Mouse (Mus musculus) heart, postnatal 0 days (tissue): ENCODE measurements around the gene Mertk. TPM values are rescaled to one million over a fixed set of nuclear protein-coding genes. Genes with fewer than 3 reads are reported as not detected.

Experiments
- ATAC-seq: fragments of 200-750 bp; cut with Nextera tagmentation; 2 replicates; pipeline ENCODE4 v1.8.0; 2017; ENCODE audit warnings: low read depth, moderate number of reproducible peaks, moderate library complexity; ENCODE audit not compliant: insufficient read depth
- DNase-seq: peaks from one replicate; pipeline ENCODE4 v3.0.0-alpha.2; 2016; ENCODE audit warnings: low spot score
- H3K27ac ChIP-seq: fragments of 300-500 bp; sonication (generic); 2 replicates; pipeline ENCODE4 v1.5.1; 2014; ENCODE audit warnings: low read depth, mild to moderate bottlenecking
- H3K27me3 ChIP-seq: fragments of 300-500 bp; sonication (generic); 2 replicates; pipeline ENCODE4 v1.6.1; 2014; ENCODE audit warnings: low read length, mixed read lengths; ENCODE audit not compliant: control insufficient read depth, insufficient read depth
- H3K36me3 ChIP-seq: fragments of 300-500 bp; sonication (generic); replicated peaks from 2 replicates; pipeline ENCODE4 v1.6.1; 2014; ENCODE audit warnings: low read length, mixed read lengths; ENCODE audit not compliant: control insufficient read depth, insufficient read depth
- H3K4me1 ChIP-seq: fragments of 300-500 bp; sonication (generic); 2 replicates; pipeline ENCODE4 v1.6.1; 2014; ENCODE audit warnings: antibody characterized with exemption; ENCODE audit not compliant: control insufficient read depth, insufficient read depth
- H3K4me2 ChIP-seq: fragments of 300-500 bp; sonication (generic); 2 replicates; pipeline ENCODE4 v1.6.1; 2014; ENCODE audit warnings: low read depth, mild to moderate bottlenecking, low read length, moderate library complexity
- H3K4me3 ChIP-seq: fragments of 300-500 bp; sonication (generic); 2 replicates; pipeline ENCODE4 v1.5.1; 2014; ENCODE audit warnings: low read depth, low read length
- H3K9ac ChIP-seq: fragments of 300-500 bp; sonication (generic); replicated peaks from 2 replicates; pipeline ENCODE4 v1.6.1; 2014; ENCODE audit warnings: low read depth, low read length, mixed read lengths
- H3K9me3 ChIP-seq: fragments of 300-500 bp; sonication (generic); replicated peaks from 2 replicates; pipeline ENCODE4 v1.6.1; 2016; ENCODE audit warnings: low read length; ENCODE audit not compliant: control insufficient read depth
- CTCF ChIP-seq: IDR thresholded peaks from 2 replicates; pipeline ENCODE4 v1.5.1; 2016; ENCODE audit warnings: antibody characterized with exemption, control low read depth, low read depth
- EP300 ChIP-seq: IDR thresholded peaks from 2 replicates; pipeline ENCODE4 v1.6.1; 2016; ENCODE audit warnings: antibody characterized with exemption, low read depth
- WGBS: fragments of 180-500 bp; shearing (Covaris S2); extraction: QIAGEN DNeasy Blood & Tissue Kit; methylation state at CpG from one replicate; pipeline ENCODE4 v1.1.7; 2014; 5-methylcytosine and 5-hydroxymethylcytosine counted together
- polyA plus RNA-seq: library from polyadenylated mRNA; unstranded; fragments of >200 nt; fragmentation: Nextera tagmentation; extraction: Ambion mirVana; gene quantifications from 2 replicates; pipeline ENCODE4 v1.2.1, GENCODE M21; 2015
- total RNA-seq: library from RNA; depleted of rRNA; stranded (reverse); fragments of >200 nt; gene quantifications from 2 replicates; pipeline ENCODE4 v1.2.3, GENCODE M21; 2014; ENCODE audit warnings: low replicate concordance

Mertk gene
- total and polyA plus RNA-seq, 2 experiments from 2014 or later, result 2.3 to 6.1 TPM

DNA sequence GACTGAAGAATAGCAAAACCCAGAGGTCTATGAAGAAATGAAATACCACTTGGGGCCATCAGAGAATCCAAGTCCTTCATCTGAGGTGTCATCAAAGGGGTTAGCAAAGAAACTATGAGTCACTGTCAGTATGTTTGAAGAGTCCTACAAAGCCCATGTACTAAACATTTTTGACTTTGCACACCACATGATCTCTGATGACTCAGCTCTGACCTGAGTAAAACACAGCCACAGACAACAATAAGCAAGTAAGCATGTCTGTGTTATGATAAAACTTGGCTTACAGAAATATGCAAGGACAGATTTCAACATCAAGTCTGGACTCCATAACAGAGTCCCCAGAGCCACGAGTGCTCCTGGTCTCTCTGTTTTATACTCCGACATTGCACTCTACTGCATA is 134.3 kb downstream of the Mertk start:
- Histone ChIP-seq H3K4me2 (no peak overlapping the region), H3K9me3 (no peaks in the 10 kb centered on the region), H3K27ac (no peak overlapping the region), H3K4me1 (no peaks in the 10 kb centered on the region), H3K9ac (no peak overlapping the region), H3K36me3 (peaks cover 83% of the 10 kb centered on the region), H3K27me3 (no peaks in the 10 kb centered on the region), H3K4me3 (no peak overlapping the region)
- TF ChIP-seq EP300 (no peak), CTCF (no peak)
- 88% methylated on average over 2 of the region's 2 CpGs for WGBS
- ATAC-seq (no peak), DNase-seq (no peak)

DNA sequence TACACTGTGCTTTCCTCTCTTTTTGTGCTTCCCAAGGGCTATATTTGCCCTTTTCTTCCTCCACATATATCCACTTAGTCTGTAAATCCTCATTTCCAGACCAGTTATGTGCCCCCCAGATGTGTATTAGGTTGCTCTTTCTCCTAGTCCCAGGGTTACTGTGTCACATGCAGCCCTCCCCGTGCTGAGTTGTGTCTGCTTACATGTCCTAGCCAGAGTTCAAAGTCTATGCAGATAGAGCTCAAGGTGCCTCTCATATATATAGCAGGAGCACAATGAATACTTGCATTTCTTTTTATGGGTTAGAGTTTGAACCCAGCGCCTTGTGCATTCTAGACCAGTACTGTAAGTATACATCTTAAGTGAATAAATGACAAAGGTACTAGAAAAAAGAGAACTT is 134.7 kb downstream of the Mertk start:
- Histone ChIP-seq H3K4me3 (no peak overlapping the region), H3K4me2 (no peak overlapping the region), H3K4me1 (no peaks in the 10 kb centered on the region), H3K27ac (no peak overlapping the region), H3K27me3 (no peaks in the 10 kb centered on the region), H3K9ac (no peak overlapping the region), H3K36me3 (peaks cover 82% of the 10 kb centered on the region), H3K9me3 (no peaks in the 10 kb centered on the region)
- ATAC-seq (no peak), DNase-seq (no peak)
- TF ChIP-seq EP300, result no peak
- no peak for TF ChIP-seq CTCF
- 91% methylated on average over 2 of the region's 2 CpGs for WGBS

DNA sequence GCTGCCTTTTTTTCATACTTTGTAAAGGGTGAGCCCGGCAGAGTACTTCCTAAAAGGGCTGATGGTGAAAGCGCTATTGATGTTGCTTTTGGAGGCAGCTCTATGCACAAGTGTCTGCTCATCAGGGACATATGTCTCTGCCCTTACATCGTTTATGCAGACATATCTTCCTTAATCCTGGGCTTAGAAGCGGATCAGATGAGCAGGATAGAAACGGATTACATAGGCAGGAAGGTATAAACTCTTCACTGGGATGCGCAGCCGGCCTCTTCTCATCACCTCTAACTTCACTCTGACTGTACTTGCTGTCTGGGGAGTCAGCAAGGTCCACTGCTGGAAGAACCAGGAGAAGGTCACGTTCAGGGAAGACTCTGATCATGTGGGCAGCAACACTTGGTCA is 138.8 kb downstream of the Mertk start:
- Histone ChIP-seq H3K4me3 (no peak overlapping the region), H3K9ac (no peak overlapping the region), H3K27me3 (no peaks in the 10 kb centered on the region), H3K9me3 (no peaks in the 10 kb centered on the region), H3K27ac (no peak overlapping the region), H3K4me1 (no peaks in the 10 kb centered on the region), H3K36me3 (peaks cover 70% of the 10 kb centered on the region), H3K4me2 (no peak overlapping the region)
- TF ChIP-seq EP300 (no peak), CTCF (no peak)
- WGBS, result 92% methylated on average over 8 of the region's 8 CpGs
- ATAC-seq (no peak), DNase-seq (no peak)

GRCm38 (mm10) chr2:128838611-128839010 is 139.9 kb downstream of the Mertk start:
- Histone ChIP-seq H3K4me2 (no peak overlapping the region), H3K36me3 (peaks cover 70% of the 10 kb centered on the region), H3K27me3 (no peaks in the 10 kb centered on the region), H3K9me3 (no peaks in the 10 kb centered on the region), H3K27ac (no peak overlapping the region), H3K4me1 (no peaks in the 10 kb centered on the region), H3K4me3 (no peak overlapping the region), H3K9ac (no peak overlapping the region)
- TF ChIP-seq CTCF (no peak), EP300 (no peak)
- 92% methylated on average over 3 of the region's 3 CpGs for WGBS
- DNase-seq (no peak), ATAC-seq (no peak)

DNA sequence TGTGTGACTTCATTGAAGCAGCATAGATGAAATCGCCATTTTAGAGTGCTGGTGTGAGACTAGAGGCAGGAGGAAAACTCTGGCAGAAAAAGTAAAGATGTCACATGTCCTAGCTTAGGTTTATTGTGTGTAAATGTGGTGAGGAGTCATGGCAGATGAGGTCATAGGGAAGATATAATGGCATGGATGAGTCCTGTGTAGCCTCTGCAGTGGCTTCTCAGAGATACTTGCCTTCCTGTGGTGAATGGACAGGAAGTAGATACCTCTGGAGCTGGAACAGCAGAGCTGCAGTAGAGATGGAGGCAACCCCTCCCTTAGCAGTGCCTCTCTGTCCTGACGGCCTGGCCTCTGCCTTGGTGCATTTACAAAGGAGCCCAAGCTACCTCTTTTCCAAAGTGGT is 140.7 kb downstream of the Mertk start:
- no peaks in the 10 kb centered on the region for H3K4me1 ChIP-seq
- ATAC-seq (no peak), DNase-seq (no peak)
- H3K4me3 ChIP-seq, result no peak overlapping the region
- WGBS, result 57% methylated on average over 2 of the region's 2 CpGs
- H3K27me3 ChIP-seq, result no peaks in the 10 kb centered on the region
- no peak overlapping the region for H3K27ac ChIP-seq
- peaks cover 68% of the 10 kb centered on the region for H3K36me3 ChIP-seq
- no peak overlapping the region for H3K4me2 ChIP-seq
- H3K9me3 ChIP-seq, result no peaks in the 10 kb centered on the region
- H3K9ac ChIP-seq, result no peak overlapping the region
- TF ChIP-seq EP300 (no peak), CTCF (no peak)

- H3K4me2 ChIP-seq, result no peak overlapping the region
- no peaks in the 10 kb centered on the region for H3K27me3 ChIP-seq
- no peak overlapping the region for H3K9ac ChIP-seq
- DNase-seq (no peak), ATAC-seq (no peak)
- no peaks in the 10 kb centered on the region for H3K9me3 ChIP-seq
- peaks cover 66% of the 10 kb centered on the region for H3K36me3 ChIP-seq
- no peak overlapping the region for H3K4me3 ChIP-seq
- WGBS, result 83% methylated on average over 8 of the region's 8 CpGs
- H3K27ac ChIP-seq, result no peak overlapping the region
- TF ChIP-seq CTCF (no peak), EP300 (no peak)
- H3K4me1 ChIP-seq, result no peaks in the 10 kb centered on the region
Observed at GRCm38 (mm10) chr2:128842437-128842836, 143.7 kb downstream of the Mertk start.
